Mouse (Mus musculus) layer of hippocampus, adult 8-10 months (tissue): ENCODE data around the gene Kiss1r. TPM values are rescaled to one million over a fixed set of nuclear protein-coding genes. Genes with fewer than 3 reads are reported as not detected.
"Not testable (repeated sequence)": the region's sequence is repeated elsewhere in the genome, so short reads cannot be mapped to it uniquely, and the experiment has no call there.

Source experiments
- DNase-seq, 2 experiments: peaks; one replicate each; pipeline ENCODE4 v3.0.0; 2022; ENCODE audit warnings: low spot score in 2 of 2
- total RNA-seq, 4 experiments: library from RNA; stranded (reverse); gene quantifications; 2 replicates each; pipeline ENCODE4 v1.2.4; 2022

Gene Kiss1r
- total RNA-seq, 4 experiments from 2014 or later, result 6.3 to 8.3 (median 7.6) TPM

GRCm38 (mm10) chr10:79937775-79938526, 21.2 kb downstream of the Kiss1r start:
- DNase-seq, result no peak

GRCm38 (mm10) chr10:79940749-79941148, 24.0 kb downstream of the Kiss1r start:
- DNase-seq, result no peak

GRCm38 (mm10) chr10:79942988-79943387, 26.2 kb downstream of the Kiss1r start:
- DNase-seq, result no peak

GRCm38 (mm10) chr10:79943471-79943901, 26.7 kb downstream of the Kiss1r start:
- no peak for DNase-seq

- no peak for DNase-seq
Observed at GRCm38 (mm10) chr10:79945507-79946234, 28.9 kb downstream of the Kiss1r start.

GRCm38 (mm10) chr10:79946752-79947322, 30.1 kb downstream of the Kiss1r start:
- no peak for DNase-seq

- no peak for DNase-seq
Observed at GRCm38 (mm10) chr10:79947502-79947901, 30.7 kb downstream of the Kiss1r start.

- DNase-seq, result no peak
Observed at GRCm38 (mm10) chr10:79949873-79950272, 33.1 kb downstream of the Kiss1r start.

- no peak for DNase-seq
Observed at GRCm38 (mm10) chr10:79950661-79951060, 33.9 kb downstream of the Kiss1r start.

- DNase-seq, result peak in 1 of 2 experiments; percentile 37
Observed at GRCm38 (mm10) chr10:79953946-79954345, 37.2 kb downstream of the Kiss1r start.

- DNase-seq, result no peak
Observed at GRCm38 (mm10) chr10:79955691-79956090, 38.9 kb downstream of the Kiss1r start.

- DNase-seq, result no peak
Observed at GRCm38 (mm10) chr10:79956643-79957154, 39.9 kb downstream of the Kiss1r start.

- peak; percentile 56 to 71 for DNase-seq
Observed at GRCm38 (mm10) chr10:79958140-79958816, 41.5 kb downstream of the Kiss1r start.

GRCm38 (mm10) chr10:79959412-79959811, 42.6 kb downstream of the Kiss1r start:
- not testable (repeated sequence) for DNase-seq

- DNase-seq, result peak; percentile 99 to 100
Observed at GRCm38 (mm10) chr10:79959847-79960601, 43.3 kb downstream of the Kiss1r start, which contains the start of gene Wdr18. Gene Wdr18 (plus strand): TSS chr10:79960152.

GRCm38 (mm10) chr10:79960671-79961294, 44.0 kb downstream of the Kiss1r start:
- no peak for DNase-seq

- no peak for DNase-seq
Observed at GRCm38 (mm10) chr10:79964727-79965126, 48.0 kb downstream of the Kiss1r start.

GRCm38 (mm10) chr10:79965325-79965724, 48.6 kb downstream of the Kiss1r start:
- DNase-seq, result no peak

GRCm38 (mm10) chr10:79966886-79967400, 50.2 kb downstream of the Kiss1r start:
- DNase-seq, result no peak

GRCm38 (mm10) chr10:79968181-79968580, 51.4 kb downstream of the Kiss1r start:
- no peak for DNase-seq
